Mouse (Mus musculus) retina, embryonic 14.5 days (tissue): Measurements from ENCODE around the gene Zfp418.
A peak's percentile ranks its signal among the peaks of the same experiment; 100 is the strongest.
"Not testable (repeated sequence)": the region's sequence is repeated elsewhere in the genome, so short reads cannot be mapped to it uniquely, and the experiment has no call there.

Experiments used
- DNase-seq: peaks from one replicate; pipeline ENCODE4 v3.0.0-alpha.2; 2015; ENCODE audit warnings: low spot score

Zfp418 gene

DNA sequence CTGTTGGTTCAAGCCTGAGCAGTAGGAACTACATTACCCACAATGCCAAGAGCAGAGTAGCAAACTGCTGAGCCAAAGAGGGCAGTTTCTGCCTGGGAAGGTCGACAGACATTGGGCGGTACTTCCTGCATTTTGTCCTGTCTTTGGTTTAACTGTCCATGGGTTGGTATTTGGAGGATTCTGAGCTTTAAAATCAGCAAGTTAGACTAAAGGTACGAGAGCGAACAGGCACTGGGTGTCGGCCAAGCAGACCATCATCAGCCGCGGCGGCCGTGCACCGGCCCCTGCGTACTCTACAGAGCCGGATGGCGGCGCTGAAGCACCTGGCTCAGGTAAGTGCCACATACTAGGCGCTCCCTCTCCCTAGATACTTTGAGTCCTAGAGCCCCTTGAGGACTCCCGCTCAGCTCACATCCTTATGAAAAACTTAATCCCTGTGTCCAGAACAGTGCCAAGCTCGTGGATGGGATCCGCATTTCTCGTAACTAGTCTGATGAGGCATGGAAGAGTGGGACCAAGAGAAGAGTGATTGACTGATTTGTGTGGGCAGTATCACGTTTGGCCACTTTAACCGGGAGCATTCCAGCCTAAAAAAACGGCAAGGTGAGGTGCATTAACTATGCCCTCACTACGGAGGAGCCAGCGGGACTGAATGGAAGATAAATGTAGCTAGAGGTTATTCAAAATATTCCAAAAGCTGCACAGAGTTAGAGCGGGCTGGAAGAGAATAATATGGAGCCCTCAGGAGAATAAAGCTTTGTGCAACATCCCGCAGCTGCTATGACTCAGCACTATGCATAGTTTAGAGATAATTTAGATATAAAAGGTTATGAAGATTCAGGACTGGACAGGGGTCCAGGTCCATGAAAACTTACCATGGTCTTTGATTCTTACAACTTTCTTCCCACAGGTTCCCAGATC, at the start of gene Zfp418:
Gene Zfp418 (plus strand): TSS at position 104 of the 921 bp plus-strand sequence.
- peak; percentile 76 for DNase-seq

GRCm38 (mm10) chr7:7121602-7121980, 49.5 kb upstream of the Zfp418 start:
- DNase-seq: no peak

DNA sequence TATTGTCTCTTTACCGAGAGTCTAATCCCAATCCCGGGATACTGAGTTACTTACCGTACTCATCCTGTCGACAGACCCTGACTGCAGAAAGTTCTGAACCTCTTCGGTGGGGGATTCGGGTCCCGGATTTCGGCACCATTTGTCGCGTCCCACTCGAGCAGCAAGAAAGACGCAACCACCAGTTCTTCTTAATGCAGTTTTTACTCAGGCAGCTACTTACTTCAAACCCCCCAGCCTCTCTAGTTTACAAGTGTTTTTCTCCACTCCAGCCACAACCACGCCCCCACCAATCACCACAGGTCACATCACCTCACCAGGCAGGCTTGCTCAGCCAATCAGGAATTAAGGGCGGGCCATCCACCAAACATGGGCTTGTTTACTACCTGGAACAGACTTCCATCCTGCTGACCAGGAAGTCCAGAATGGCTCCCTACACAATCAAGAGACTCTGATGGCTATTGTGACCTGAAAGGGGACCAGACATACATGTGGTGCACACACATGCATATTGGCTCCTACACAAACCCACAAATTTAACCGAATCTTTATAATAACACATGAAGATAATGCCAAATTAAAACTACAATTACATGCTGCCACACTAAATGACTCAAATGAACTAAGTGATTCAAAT, 40.5 kb upstream of the Zfp418 start:
- DNase-seq: not testable (repeated sequence)

GRCm38 (mm10) chr7:7132751-7133150, 38.4 kb upstream of the Zfp418 start:
- DNase-seq: no peak

DNA sequence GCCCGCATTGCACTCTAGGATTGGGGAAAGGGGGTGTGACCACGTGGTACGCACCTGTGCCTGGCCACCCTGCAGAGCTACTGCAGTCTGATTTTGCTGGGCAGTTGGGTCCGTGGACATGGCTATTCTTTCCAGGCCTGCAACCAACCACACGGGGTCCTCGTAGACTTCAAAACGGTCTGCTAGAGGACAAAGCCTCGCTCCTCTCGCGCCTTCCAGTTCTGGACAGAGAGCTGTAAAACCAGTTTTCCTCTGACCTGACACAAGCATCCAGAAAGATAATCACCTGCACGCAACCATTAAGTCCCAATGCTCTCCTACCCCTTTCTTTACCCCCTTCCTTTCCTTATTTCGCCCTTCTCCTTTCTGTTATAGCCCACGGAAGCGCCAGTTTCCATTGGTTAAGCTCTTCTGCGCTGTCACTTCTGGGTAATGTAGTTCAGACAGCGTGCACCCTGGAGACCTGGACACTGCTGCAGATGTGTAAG, 34.7 kb upstream of the Zfp418 start, which contains the start of gene Zfp773:
Gene Zfp773 (minus strand): TSS at position 377 of the 488 bp plus-strand sequence.
- peak; percentile 80 for DNase-seq

DNA sequence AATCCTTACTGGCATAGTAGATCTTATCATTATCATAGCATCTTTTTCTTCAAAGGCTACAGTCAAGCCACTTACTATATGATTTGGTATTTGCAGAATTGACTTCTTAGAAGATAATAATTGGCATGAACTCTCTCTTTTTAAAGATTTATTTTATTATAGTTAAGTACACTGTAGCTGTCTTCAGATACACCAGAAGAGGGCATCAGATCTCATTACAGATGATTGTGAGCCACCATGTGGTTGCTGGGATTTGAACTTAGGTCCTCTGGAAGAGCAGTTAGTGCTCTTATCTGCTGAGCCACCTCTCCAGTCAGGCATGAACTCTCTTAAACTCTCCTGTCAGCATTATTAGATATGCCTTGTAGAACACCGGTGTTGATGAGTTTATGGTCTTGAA, 26.9 kb upstream of the Zfp418 start:
- no peak for DNase-seq

GRCm38 (mm10) chr7:7145991-7146608, 25.0 kb upstream of the Zfp418 start:
- DNase-seq: no peak

DNA sequence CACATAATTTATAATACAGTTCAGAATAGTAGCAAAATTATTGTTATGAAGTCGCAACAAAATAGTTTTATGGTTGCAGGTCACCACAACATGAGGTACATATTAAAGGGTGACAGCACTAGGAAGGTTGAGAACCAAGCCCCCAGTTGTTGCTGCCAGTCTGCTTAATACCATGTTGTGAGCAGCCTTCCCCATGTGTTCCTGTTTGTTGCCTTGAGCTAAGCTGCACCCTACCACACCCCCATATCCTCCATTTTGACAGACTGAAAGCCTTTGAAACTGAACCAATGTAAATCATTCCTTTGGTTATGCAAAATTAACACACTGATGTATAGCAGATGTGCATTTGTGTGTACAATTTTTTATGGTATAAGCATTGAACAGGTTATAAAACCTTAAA, 14.8 kb downstream of the Zfp418 start:
- DNase-seq: no peak

DNA sequence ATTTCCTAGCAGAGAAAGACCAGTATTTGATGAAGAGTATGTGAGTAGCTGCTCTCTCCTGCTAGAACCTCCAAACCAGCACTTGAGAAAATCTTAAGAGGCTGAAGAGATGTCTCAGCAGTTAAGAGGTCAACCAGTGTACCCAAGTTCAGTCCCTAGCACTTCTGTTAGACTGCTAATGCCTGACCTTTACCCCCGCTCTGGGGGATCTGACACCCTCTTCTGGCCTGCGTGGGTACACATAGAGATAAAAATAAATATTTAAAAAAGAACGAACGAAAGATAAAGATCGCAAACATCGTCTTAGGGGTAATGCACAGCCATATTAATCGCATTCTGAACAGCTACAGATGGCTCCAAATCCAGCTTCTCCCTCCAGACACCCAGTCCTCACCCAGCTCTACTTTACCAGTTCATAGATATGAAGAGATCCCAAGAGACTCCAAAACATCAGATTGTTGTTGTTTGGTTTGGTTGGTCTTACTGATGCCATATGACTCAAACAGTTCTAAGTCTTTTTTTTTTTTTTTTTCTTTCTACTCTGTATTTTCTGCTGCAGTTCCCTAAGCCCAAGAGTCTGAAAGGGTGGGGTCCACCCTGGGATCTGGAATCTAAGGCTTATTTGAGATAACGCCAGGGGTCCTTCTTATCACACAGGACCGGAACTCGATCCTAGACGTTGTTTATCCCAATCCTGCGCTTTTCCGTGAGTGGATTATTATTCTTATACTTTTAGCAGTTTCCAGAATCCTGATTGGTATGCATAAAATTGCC, 16.5 kb downstream of the Zfp418 start:
- DNase-seq: peak; percentile 4

DNA sequence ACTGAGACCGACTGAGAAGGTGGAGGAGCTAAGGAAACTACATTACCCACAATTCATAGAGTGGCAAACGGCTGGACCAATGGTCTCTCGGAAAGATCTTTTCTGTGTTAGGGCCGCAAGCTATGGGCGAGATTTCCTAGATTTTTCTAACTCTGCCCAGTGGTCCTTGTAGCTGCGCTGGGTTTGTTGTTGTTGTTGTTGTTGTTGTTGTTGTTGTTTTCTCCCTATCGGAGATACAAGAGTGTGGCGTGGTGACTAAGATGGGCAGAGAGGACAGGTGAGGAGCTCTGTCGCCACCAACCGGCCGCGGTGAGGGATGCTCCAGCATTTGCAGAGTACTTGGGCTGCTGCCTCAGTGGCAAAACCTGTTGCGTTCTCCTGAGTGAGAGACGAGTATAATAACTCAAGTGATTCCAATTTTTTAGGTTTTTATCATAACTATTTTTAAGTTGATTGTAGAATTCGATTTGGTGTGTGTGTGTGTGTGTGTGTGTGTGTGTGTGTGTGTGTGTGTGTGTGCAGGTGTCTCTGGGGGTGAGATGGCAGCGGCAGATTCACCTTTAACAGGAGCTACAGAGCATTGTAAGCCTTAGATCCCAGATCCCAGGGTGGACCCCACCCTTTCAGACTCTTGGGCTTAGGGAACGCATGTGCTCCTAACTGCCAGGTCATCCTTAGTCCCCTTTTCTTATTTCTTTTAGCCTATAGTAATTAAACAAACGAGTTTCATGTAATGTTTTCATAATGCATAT, 17.2 kb downstream of the Zfp418 start:
- DNase-seq: peak; percentile 76

- not testable (repeated sequence) for DNase-seq
Measured at GRCm38 (mm10) chr7:7209313-7210151, 38.4 kb downstream of the Zfp418 start, which contains the start of gene Zfp772. Gene Zfp772 (minus strand): TSS chr7:7209998.
